Mouse (Mus musculus) C2C12 (cell line): ENCODE measurements at regions not wholly inside any gene's neighbourhood (a gene's known extent, or its start where the extent isn't known, plus 50 kb on each side); places are given as distances from the start of the nearest gene placed in this dataset.

Experiments
- CTCF ChIP-seq: IDR thresholded peaks from one replicate; pipeline ENCODE4 v1.5.1; 2011; ENCODE audit not compliant: control insufficient read depth, insufficient read depth, insufficient read length
- USF1 ChIP-seq: IDR thresholded peaks from one replicate; pipeline ENCODE4 v1.6.1; 2011; ENCODE audit warnings: low read depth, mild to moderate bottlenecking, control low read depth, moderate library complexity

- TF ChIP-seq CTCF: no peak
- TF ChIP-seq USF1: no peak
These were observed 587.0 kb upstream of the Gpc5 start for GRCm38 (mm10) chr14:114504976-114505375.
